Mouse (Mus musculus): ENCODE results near the gene Cc2d2a.

Cc2d2a gene

DNA sequence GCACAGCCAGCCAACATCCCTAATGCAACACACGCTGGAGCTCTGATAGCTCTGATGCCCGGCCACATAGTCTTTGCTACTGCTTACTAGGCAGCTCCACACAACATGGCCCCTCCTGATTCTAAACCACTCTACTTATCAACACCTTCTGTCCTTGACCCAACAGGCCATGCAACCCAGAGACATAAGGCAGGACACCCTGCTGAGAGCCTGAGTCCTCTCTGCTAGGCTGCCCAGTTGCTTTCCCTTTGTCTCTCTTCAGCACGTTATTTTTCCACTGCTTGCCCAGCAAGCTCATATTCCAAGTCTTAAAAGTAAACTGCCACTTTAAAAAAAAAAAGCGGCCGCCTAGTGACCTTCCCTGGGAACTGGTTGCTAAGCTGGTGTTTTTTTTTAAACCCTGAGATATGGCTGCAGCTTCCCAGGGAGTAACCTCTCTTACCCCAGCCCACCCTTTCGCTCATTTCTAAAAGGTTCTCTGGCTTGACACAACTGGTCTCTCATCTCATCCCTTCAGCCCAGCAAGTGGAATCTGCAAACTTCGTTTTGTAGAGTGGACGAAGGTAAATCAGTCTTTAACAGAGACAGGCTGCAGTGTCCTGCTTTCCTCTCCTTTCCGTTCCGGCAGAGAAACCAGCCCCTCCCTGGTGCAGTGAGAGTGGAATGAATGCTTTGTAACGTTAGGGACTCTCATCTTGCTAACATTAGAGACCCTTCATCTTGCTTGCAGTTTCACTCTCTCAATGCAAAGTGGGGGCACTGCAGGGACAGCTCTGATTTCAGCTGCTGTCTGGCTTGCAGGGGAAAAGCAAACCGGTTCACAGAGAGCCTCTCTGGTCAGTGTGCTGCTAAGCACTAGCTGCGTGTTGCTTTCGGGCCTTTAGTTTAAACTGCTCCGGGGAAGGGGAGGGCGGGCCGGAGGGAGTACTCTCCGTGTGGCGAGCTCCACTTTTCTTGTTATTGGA lies at the start of gene Cc2d2a:
TSS of gene Cc2d2a (plus strand) at position 350 of the 965 bp plus-strand sequence.
- DNase-seq, result peak; percentile 53

DNA sequence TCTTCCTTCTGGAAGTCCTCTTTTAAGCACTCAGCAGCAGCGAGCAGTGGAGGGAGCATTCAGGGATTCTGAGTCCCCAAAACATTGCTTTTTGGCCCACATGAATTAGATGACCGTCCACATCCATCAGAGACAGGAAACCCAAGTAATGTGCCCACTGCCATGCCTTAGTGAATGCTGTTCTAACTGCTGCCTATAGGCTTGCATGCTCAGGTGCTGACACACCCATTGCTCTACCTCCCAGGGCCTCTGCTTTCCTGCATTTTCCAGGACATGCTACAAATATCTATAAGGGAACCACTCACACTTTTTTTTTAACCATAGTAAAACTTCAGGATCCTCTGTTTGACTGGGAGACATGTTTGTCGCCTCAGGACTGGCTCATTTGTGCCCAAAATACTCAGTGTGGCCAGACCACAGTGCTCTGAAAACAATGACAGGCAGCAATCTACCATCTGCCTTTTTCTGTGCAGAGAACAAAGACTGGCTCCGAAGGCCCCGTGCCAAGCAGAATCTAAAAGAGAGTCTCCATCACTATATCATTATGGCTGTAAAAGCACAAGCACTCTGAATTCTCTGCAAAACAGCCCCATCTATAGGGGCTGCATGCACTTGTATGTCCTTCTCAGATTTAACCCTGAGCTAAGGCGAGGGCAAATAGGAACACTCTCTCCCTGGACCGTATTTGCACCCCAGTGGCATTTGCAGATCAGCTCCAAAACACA lies 40.4 kb upstream of the Cc2d2a start:
- DNase-seq, result no peak

DNA sequence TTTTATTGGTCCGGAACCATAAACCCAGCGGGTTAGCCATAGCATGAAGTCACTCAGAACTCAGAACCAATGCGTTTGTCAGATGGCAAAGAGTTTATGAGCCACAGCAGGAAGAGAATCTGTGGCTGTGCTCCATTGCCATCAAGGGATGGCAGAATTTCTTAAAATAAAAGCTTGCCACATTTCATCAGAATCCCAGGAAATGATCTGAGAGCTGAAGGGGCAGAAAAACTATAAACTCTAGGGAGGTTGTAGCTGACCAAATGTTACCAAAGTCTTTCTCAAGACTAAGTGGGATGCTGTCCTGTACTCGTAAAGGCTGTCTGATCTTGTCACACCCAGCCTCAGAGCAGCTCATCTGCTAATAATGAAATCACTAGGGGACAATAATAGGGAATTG lies 36.7 kb upstream of the Cc2d2a start:
- no peak for DNase-seq

DNA sequence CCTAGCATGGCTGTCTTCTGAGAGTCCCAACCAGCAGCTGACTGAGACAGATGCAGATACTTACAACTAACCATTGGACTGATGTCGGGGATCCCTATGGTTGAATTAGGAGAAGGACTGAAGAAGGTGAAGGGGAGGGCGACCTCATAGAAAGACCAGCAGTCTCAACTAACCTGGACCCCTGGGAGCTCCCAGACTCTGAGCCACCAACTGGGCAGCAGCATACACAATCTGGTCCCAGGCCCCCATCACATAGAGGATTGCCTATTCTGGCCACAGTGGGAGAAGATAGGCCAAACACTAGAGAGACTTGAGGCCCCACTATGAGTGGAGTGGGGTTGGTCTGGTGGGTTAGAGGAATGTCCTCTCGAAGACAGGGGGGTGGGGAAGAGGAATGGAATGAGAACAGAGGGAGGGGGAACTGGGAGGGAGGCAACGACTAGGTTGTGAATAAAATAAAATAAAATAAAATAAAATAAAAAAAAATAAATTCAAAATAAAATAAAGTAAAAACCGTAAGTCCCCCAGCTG lies 28.0 kb upstream of the Cc2d2a start:
- DNase-seq, result no peak

DNA sequence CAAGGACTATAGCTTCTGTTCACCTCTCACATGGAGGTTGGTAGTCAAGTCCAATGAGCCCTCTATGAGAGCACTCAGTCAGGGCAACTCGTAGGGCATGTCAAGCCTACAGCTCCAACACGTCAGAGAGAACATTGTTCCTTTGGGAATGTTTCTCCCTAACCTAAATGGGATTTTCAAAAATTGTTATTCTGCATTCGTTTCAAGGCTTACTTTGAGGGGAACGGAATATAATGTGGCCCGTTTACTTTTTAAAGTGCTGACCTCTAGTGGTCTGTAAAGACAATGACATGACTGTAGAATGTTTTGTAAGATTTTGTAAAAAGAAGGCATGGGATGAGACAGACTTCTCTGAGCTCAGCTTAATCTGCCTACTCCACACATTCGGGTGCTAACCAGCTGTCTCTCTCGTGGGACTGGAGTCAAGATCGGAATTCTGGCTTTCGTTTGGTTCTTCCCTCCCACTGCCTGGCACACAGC lies 27.5 kb upstream of the Cc2d2a start:
- DNase-seq, result no peak

GRCm38 (mm10) chr5:43645020-43645419 lies 17.1 kb upstream of the Cc2d2a start:
- no peak for DNase-seq

GRCm38 (mm10) chr5:43647098-43647774 lies 14.9 kb upstream of the Cc2d2a start:
- no peak for DNase-seq

DNA sequence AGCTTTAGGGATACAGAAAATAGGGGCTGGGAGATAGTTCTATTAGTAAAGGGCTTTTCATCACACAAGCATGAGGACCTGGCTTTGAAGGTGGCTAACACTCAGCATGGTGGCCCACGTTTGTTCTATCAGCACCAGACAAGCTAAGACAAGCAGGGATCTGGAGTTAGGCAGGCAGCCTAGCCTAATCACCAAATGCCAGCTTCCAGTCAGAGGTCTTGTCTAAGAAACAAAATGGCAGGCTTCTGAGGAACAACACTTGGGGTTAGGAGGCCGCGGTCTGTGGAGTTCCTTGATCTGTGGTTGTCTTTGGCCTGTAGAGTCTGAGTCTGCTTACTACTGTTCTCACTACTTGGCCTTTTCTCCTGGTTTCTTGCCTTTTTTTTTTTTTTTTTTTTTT lies 648 bp upstream of the Cc2d2a start:
- no peak for DNase-seq

- DNase-seq, result no peak
Observed at GRCm38 (mm10) chr5:43663531-43663930, 1.4 kb downstream of the Cc2d2a start.

- no peak for DNase-seq
Observed at GRCm38 (mm10) chr5:43665144-43665543, 3.0 kb downstream of the Cc2d2a start.

DNA sequence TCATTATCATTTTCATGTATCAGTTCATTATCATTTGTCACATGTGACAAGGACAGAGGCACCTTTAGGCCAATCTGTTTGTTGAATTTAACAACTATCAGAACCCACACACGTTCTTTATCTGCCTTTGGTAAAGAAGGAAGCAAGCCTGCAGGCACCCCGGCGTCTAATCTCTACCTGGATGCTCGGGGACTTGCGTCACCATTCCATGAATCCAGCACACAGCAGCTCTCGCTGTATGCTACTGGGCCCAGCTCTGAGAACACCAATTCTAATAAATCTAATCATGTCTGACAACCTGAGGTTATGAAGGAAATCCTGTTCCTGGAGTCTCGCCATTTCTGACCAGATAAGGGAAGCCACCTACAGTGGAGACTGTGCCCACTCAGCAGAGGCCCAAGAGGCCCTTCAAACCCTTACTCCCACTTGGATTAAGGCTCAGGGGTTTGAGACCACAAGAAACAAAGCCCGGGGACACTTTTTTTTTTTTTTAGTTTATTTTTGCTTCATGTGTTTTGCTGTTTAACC lies 7.0 kb downstream of the Cc2d2a start:
- no peak for DNase-seq

DNA sequence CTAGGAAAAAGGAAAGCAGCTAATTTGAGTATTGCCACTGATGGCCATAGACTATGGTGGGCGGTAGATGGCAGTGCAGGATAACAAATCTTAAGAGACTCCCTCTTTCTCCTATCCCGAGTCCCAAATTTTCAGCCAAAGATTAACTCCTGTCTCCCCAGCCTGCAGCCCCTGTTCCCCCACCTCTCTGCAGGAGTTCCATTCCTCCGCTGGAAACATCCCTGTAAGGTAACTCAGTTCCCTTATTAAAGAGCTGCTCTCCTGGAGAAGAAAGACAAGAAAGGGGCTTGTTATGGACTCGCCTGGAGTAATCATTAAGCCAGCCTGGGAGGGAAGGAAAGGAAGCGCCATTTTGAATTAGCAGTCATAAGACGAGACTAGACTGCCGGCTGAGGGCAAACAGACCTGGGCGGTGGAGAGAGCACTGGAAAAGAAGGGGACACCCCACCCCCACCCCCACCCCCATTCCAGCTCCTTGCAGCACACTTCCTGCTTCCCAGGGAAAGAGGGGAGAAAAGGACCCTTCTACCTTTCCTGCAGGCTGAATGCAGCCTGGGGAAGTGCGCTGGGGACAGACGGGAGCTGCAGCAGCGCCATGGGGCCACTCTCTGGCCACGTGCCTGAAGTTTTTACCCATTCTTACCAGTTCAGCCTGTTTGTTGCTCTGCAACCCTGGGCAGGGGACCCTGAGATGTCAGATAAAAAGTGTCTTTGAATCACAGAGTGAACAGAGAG lies 10.2 kb downstream of the Cc2d2a start:
- peak; percentile 85 for DNase-seq

DNA sequence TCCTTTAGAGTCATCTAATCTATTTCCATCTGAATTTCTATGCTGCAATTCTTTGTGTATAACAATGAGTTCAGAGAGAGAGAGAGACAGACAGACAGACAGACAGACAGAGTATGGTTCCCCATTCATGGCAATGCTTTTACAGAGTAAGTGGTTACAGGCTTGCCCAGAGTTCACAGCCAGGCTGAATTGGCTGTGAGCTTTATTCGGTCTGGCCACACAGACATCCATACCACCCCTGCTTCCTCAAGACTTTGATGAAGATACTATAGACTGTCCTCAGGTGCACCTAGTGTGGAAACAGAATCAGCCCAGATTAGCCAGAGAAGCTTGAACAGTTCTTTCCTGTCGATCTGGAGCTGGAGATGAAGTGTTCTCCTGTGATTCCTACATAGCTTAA lies 10.9 kb downstream of the Cc2d2a start:
- no peak for DNase-seq

DNA sequence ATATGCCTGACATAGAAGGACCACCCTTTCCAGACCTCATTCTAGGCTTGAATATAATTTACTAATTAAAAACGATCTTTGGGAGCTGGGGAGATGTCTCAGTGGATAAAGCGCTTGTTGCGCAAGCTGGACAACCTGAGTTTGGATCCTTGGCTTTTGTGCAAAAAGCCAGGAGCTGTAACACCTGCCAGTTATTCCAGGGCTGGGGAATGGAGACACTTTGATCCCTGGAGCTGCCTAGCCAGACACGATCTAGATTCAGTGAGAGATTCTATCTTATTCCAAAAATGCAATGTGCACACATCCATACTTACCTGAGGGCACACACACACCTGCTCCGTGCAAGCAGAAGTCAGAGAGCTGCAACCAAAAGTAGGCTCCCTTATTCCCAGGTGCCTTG lies 23.3 kb downstream of the Cc2d2a start:
- no peak for DNase-seq

DNA sequence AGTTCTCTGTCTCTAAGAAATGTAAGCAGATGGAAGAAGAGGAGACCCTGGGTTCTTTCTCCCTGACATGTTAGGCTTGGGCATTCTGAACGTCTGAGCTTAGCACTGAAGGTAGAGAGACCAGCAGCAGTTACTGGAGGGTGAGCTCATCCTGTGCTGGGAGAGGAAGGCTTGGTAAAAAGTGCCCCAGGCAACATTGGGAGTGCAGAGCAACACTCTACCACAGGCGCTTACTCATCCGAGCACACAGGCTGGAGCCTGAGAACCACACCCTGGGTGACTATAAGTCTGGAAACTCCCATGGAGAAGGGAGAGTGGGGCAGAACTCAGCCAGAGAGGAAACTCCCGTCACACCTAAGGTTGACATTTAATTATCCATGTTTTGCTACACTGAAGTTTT lies 30.3 kb downstream of the Cc2d2a start:
- no peak for DNase-seq

DNA sequence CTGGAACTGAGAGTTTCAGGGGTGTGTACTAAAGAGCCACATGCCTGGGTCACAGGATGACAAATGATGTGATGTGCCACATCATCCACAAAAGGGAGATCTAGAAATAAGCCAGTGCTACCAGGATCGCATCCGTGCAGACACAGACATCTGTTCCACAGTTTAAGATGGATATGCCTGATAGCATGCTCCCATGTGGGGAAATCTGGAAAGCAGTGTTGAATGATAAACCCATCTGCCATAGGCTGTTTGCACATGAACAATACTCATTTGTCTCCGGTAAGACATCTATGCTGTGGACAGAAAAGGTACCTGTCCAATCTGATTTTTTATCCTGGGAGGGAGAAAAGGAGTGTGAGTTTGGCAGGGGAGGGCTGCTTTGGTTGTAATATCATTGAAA lies 35.0 kb downstream of the Cc2d2a start:
- DNase-seq, result no peak

GRCm38 (mm10) chr5:43699240-43699639 lies 37.1 kb downstream of the Cc2d2a start:
- no peak for DNase-seq

DNA sequence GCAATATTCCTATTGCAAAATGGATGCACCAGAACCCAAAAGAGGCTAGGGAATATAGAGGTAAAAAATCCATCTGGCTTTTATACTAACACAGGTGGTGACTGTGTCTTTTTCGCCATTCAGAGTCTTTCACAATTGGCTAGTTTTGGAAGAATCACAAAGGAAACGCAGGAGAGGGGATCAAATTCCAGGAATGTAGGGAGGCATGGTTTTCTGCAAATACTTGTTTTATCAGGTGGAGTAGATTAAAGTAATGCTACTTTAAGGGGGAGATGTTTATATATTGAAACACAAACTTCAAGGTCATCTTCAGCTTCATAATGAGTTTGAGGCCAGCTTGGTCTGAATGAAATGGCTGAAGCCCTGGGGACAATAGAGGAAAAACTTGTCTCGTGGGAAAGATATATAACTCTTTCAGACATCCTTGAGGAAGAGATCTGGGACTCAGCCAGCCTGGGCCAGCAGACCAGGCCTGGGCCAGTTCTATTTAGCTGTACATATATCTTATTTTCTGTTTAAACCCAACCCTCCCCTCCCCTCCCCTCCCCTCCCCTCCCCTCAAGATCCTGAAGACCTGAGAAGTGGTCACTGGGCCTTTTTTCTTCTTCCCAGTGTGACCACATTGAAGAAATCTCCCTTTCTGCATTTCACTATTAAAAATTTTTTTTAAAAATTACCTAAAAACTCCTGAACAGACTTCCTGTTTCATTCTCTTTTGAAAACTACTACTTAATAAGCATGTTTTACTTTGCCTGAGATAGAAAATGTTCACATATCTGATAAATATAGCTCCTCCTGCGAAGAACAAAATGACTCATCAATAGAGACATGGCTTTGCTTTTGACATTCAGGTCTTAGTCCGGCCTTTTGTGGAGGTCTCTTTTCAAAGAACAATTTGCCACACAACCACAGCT lies 59.6 kb downstream of the Cc2d2a start:
- DNase-seq, result no peak

DNA sequence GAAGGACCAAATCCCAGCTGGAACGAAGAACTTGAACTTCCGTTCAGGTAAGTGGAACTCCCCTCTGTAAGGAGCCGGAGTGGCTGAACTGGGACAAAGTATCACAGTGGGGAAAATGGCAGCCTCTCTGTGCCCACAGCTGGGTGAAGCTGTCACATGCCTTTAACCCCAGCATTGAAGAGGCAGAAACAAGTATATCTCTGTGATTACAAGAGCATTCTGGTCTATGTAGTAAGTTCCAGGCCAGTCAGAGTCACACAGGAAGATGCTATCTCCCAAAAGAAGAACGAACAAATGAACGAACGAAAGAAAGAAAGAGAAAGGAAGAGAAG lies 60.3 kb downstream of the Cc2d2a start:
- no peak for DNase-seq

GRCm38 (mm10) chr5:43723830-43724229 lies 61.7 kb downstream of the Cc2d2a start:
- DNase-seq, result no peak

Data from cerebellum, adult 11-12 months (tissue).